Mouse (Mus musculus): ENCODE measurements around the gene Clec10a. TPM values are rescaled to one million over a fixed set of nuclear protein-coding genes. Genes with fewer than 3 reads are reported as not detected.

Gene Clec10a
- polyA plus RNA-seq, 1 experiment from 2014 or later = 1.4 TPM

DNA sequence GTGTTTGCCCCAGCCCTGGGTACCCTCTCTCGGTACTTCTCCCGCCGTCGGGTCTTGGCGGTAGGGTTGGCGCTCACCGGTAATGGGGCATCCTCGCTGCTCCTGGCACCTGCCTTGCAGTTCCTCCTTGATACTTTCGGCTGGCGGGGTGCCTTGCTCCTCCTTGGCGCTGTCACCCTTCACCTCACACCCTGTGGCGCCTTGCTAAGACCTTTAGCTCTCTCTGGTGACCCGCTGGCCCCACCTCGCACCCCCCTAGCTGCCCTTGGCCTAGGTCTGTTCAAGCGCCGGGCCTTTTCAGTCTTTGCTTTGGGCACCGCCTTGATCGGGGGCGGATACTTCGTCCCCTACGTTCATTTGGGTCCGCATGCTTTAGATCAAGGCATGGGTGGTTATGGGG lies 59.3 kb downstream of the Clec10a start:
- Histone ChIP-seq H3K9me3 (ENCODE audit: control insufficient read depth, low read length) (no peaks in the 10 kb centered on the region), H3K9ac (ENCODE audit: low read depth, low read length) (no peak overlapping the region), H3K36me3 (ENCODE audit: control insufficient read depth, insufficient read depth, low read length) (no peaks in the 10 kb centered on the region), H3K4me1 (replicated peaks; ENCODE audit: control insufficient read depth, insufficient read depth, low read length) (peaks cover 8% of the 10 kb centered on the region; the same call in 1 of the 2 replicates), H3K27me3 (ENCODE audit: control insufficient read depth, insufficient read depth, low read length) (peaks cover 43% of the 10 kb centered on the region), H3K4me2 (replicated peaks; ENCODE audit: low read depth, low read length) (no peak overlapping the region), H3K4me3 (ENCODE audit: low read depth, low read length) (no peak overlapping the region), H3K27ac (ENCODE audit: low read depth, low read length) (no peak overlapping the region)
- no peak for DNase-seq (ENCODE audit: low spot score)
- 7% methylated on average over 22 of the region's 22 CpGs for WGBS
- no peak for ATAC-seq (ENCODE audit: low FRiP score)

GRCm38 (mm10) chr11:70216103-70216502 lies 60.1 kb downstream of the Clec10a start:
- WGBS = 47% methylated on average over 3 of the region's 3 CpGs
- ATAC-seq (ENCODE audit: low FRiP score) (no peak), DNase-seq (ENCODE audit: low spot score) (no peak)
- no peak overlapping the region for H3K27ac ChIP-seq (ENCODE audit: low read depth, low read length)
- no peaks in the 10 kb centered on the region for H3K9me3 ChIP-seq (ENCODE audit: control insufficient read depth, low read length)
- H3K36me3 ChIP-seq (ENCODE audit: control insufficient read depth, insufficient read depth, low read length) = no peaks in the 10 kb centered on the region
- H3K4me3 ChIP-seq (ENCODE audit: low read depth, low read length) = no peak overlapping the region
- H3K4me1 ChIP-seq (replicated peaks; ENCODE audit: control insufficient read depth, insufficient read depth, low read length) = peaks cover 8% of the 10 kb centered on the region; the same call in 1 of the 2 replicates
- peaks cover 43% of the 10 kb centered on the region for H3K27me3 ChIP-seq (ENCODE audit: control insufficient read depth, insufficient read depth, low read length)
- no peak overlapping the region for H3K4me2 ChIP-seq (replicated peaks; ENCODE audit: low read depth, low read length)
- no peak overlapping the region for H3K9ac ChIP-seq (ENCODE audit: low read depth, low read length)

- ATAC-seq (ENCODE audit: low FRiP score) (no peak), DNase-seq (ENCODE audit: low spot score) (no peak)
- Histone ChIP-seq H3K9me3 (ENCODE audit: control insufficient read depth, low read length) (no peaks in the 10 kb centered on the region), H3K4me1 (replicated peaks; ENCODE audit: control insufficient read depth, insufficient read depth, low read length) (peaks cover 11% of the 10 kb centered on the region; the same call in 1 of the 2 replicates), H3K36me3 (ENCODE audit: control insufficient read depth, insufficient read depth, low read length) (no peaks in the 10 kb centered on the region), H3K4me3 (ENCODE audit: low read depth, low read length) (no peak overlapping the region), H3K9ac (ENCODE audit: low read depth, low read length) (no peak overlapping the region), H3K27ac (ENCODE audit: low read depth, low read length) (no peak overlapping the region), H3K4me2 (replicated peaks; ENCODE audit: low read depth, low read length) (no peak overlapping the region), H3K27me3 (ENCODE audit: control insufficient read depth, insufficient read depth, low read length) (peaks cover 38% of the 10 kb centered on the region)
- 93% methylated on average over 4 of the region's 4 CpGs for WGBS
These were observed 62.0 kb downstream of the Clec10a start for GRCm38 (mm10) chr11:70218039-70218438.

DNA sequence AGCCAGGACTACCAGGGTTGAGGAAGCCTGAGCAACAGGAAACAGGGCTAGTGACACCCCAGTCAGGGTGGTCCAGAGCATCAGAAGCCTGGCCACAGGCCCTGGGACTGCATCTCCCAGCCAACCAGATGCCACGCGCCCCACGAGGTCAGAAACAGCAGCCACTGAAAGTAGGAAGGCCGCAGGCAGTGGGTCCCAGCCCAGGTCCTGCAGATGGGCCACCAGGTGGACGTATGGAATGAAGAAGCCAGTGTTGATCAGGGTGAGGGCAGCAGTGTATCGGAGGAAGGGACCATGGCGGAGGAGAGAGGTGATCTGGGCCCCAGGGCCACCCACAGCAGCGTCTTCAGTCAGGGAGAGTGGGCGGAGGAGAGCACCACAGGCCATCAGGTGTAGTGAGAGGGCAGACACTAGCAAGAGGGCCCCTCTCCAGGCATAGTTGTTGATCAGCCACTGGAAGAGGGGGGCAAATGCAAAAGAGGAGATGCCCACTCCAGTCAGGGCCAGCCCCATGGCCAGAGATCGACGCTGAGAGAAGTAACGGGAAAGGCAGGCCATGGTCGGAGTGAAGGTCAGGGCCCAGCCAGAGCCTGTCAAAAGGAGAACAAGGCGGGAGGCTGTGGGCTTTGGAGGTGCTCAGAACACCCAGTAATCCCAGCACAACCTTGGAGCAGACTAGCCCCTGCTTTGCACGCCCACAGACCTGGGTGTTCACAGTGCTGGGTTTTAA lies 62.9 kb downstream of the Clec10a start:
- Histone ChIP-seq H3K4me3 (ENCODE audit: low read depth, low read length) (no peak overlapping the region), H3K4me1 (replicated peaks; ENCODE audit: control insufficient read depth, insufficient read depth, low read length) (peaks cover 11% of the 10 kb centered on the region; the same call in 1 of the 2 replicates), H3K9ac (ENCODE audit: low read depth, low read length) (no peak overlapping the region)

GRCm38 (mm10) chr11:70219873-70220272 lies 63.9 kb downstream of the Clec10a start:
- Histone ChIP-seq H3K4me1 (replicated peaks; ENCODE audit: control insufficient read depth, insufficient read depth, low read length) (peaks cover 5% of the 10 kb centered on the region; the same call in 1 of the 2 replicates), H3K4me3 (ENCODE audit: low read depth, low read length) (peak overlapping the region; percentile 52), H3K36me3 (ENCODE audit: control insufficient read depth, insufficient read depth, low read length) (no peaks in the 10 kb centered on the region), H3K4me2 (replicated peaks; ENCODE audit: low read depth, low read length) (peak overlapping the region; percentile 63), H3K27ac (ENCODE audit: low read depth, low read length) (no peak overlapping the region), H3K9me3 (ENCODE audit: control insufficient read depth, low read length) (no peaks in the 10 kb centered on the region), H3K9ac (ENCODE audit: low read depth, low read length) (peak overlapping the region; percentile 76), H3K27me3 (ENCODE audit: control insufficient read depth, insufficient read depth, low read length) (peaks cover 21% of the 10 kb centered on the region)
- no peak for DNase-seq (ENCODE audit: low spot score)
- 63% methylated on average over 7 of the region's 7 CpGs for WGBS
- ATAC-seq (ENCODE audit: low FRiP score) = no peak

More for the DNA sequence above, 62.9 kb downstream of the Clec10a start:
- ATAC-seq (ENCODE audit: low FRiP score) = no peak
- no peak overlapping the region for H3K27ac ChIP-seq (ENCODE audit: low read depth, low read length)
- no peak for DNase-seq (ENCODE audit: low spot score)
- peaks cover 30% of the 10 kb centered on the region for H3K27me3 ChIP-seq (ENCODE audit: control insufficient read depth, insufficient read depth, low read length)
- H3K9me3 ChIP-seq (ENCODE audit: control insufficient read depth, low read length) = no peaks in the 10 kb centered on the region
- WGBS = 87% methylated on average over 15 of the region's 15 CpGs
- H3K4me2 ChIP-seq (replicated peaks; ENCODE audit: low read depth, low read length) = no peak overlapping the region; the same call in 1 of the 2 replicates
- no peaks in the 10 kb centered on the region for H3K36me3 ChIP-seq (ENCODE audit: control insufficient read depth, insufficient read depth, low read length)

DNA sequence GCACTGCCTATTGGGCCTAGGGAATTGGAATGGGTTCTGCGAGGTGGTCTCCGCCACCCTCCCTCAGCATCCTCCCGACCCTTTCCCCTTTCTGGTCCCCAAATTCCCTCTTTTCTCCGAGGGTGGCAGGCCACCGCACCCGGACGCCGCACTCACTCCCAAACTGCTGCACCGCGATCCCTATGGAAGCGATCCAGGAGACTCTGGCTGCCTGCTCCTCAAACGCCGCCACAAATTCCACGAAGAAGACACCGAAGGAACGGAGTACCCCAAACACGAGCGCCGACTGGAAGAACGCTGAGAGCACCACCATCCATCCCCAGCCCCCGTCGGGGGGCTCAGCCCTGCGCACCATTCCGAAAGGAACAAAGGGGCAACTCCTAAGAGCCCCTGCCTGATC lies 64.3 kb downstream of the Clec10a start:
- peak overlapping the region; percentile 52 for H3K4me3 ChIP-seq (ENCODE audit: low read depth, low read length)
- no peaks in the 10 kb centered on the region for H3K36me3 ChIP-seq (ENCODE audit: control insufficient read depth, insufficient read depth, low read length)
- H3K9me3 ChIP-seq (ENCODE audit: control insufficient read depth, low read length) = no peaks in the 10 kb centered on the region
- H3K4me1 ChIP-seq (replicated peaks; ENCODE audit: control insufficient read depth, insufficient read depth, low read length) = 0 out of 2 replicates have a peak, but pooled peaks cover 5% of the 10 kb centered on the region
- WGBS = under 1% methylated on average over 24 of the region's 24 CpGs
- H3K27me3 ChIP-seq (ENCODE audit: control insufficient read depth, insufficient read depth, low read length) = peaks cover 19% of the 10 kb centered on the region
- peak overlapping the region; percentile 76 for H3K9ac ChIP-seq (ENCODE audit: low read depth, low read length)
- H3K4me2 ChIP-seq (replicated peaks; ENCODE audit: low read depth, low read length) = peak overlapping the region; percentile 63
- H3K27ac ChIP-seq (ENCODE audit: low read depth, low read length) = peak overlapping the region; percentile 74
- no peak for DNase-seq (ENCODE audit: low spot score)
- no peak for ATAC-seq (ENCODE audit: low FRiP score)

Other genes with a start within 250 kb of the Clec10a start
- 84.3 and 89.0 TPM in 2 replicates for gene Gps2, start 242.3 kb upstream of the Clec10a start, polyA plus RNA-seq (2014; fragmentation: Nextera tagmentation; extraction: Ambion mirVana)
- gene Eif5a, start 234.2 kb upstream of the Clec10a start, polyA plus RNA-seq (2014; fragmentation: Nextera tagmentation; extraction: Ambion mirVana) = 1,842 and 1,860 TPM in 2 replicates
- 3.1 and 4.8 TPM in 2 replicates for gene Ybx2, start 220.4 kb upstream of the Clec10a start, polyA plus RNA-seq (2014; fragmentation: Nextera tagmentation; extraction: Ambion mirVana)
- gene Slc2a4, start 208.0 kb upstream of the Clec10a start, polyA plus RNA-seq (2014; fragmentation: Nextera tagmentation; extraction: Ambion mirVana) = 7.9 and 9.6 TPM in 2 replicates
- 8.2 and 8.4 TPM in 2 replicates for gene Cldn7, start 191.4 kb upstream of the Clec10a start, polyA plus RNA-seq (2014; fragmentation: Nextera tagmentation; extraction: Ambion mirVana)
- gene Ctdnep1, start 175.0 kb upstream of the Clec10a start, polyA plus RNA-seq (2014; fragmentation: Nextera tagmentation; extraction: Ambion mirVana) = 23.8 and 26.8 TPM in 2 replicates
- 154 and 163 TPM in 2 replicates for gene Elp5, start 173.7 kb upstream of the Clec10a start, polyA plus RNA-seq (2014; fragmentation: Nextera tagmentation; extraction: Ambion mirVana)
- 621 and 643 TPM in 2 replicates for gene Gabarap, start 165.1 kb upstream of the Clec10a start, polyA plus RNA-seq (2014; fragmentation: Nextera tagmentation; extraction: Ambion mirVana)
- gene Phf23, start 160.4 kb upstream of the Clec10a start, polyA plus RNA-seq (2014; fragmentation: Nextera tagmentation; extraction: Ambion mirVana) = 56.7 and 57.5 TPM in 2 replicates
- 24.6 and 27.2 TPM in 2 replicates for gene Dvl2, start 155.6 kb upstream of the Clec10a start, polyA plus RNA-seq (2014; fragmentation: Nextera tagmentation; extraction: Ambion mirVana)
- gene Acadvl, start 140.8 kb upstream of the Clec10a start, polyA plus RNA-seq (2014; fragmentation: Nextera tagmentation; extraction: Ambion mirVana) = 45.1 and 52.1 TPM in 2 replicates
- 13.2 and 18.7 TPM in 2 replicates for gene Dlg4, start 139.3 kb upstream of the Clec10a start, polyA plus RNA-seq (2014; fragmentation: Nextera tagmentation; extraction: Ambion mirVana)
- 0.29 and 0.40 TPM in 2 replicates for gene Asgr1, start 102.1 kb upstream of the Clec10a start, polyA plus RNA-seq (2014; fragmentation: Nextera tagmentation; extraction: Ambion mirVana)
- gene Asgr2, start 63.6 kb upstream of the Clec10a start, polyA plus RNA-seq (2014; fragmentation: Nextera tagmentation; extraction: Ambion mirVana) = not detected in 2 replicates
- 0.42 TPM in 1 of 2 replicates, not detected in the other for gene Mgl2, start 25.9 kb upstream of the Clec10a start, polyA plus RNA-seq (2014; fragmentation: Nextera tagmentation; extraction: Ambion mirVana)
- 0.40 and 0.51 TPM in 2 replicates for gene Slc16a11, start 56.6 kb downstream of the Clec10a start, polyA plus RNA-seq (2014; fragmentation: Nextera tagmentation; extraction: Ambion mirVana)
- 10.9 and 14.3 TPM in 2 replicates for gene Slc16a13, start 64.9 kb downstream of the Clec10a start, polyA plus RNA-seq (2014; fragmentation: Nextera tagmentation; extraction: Ambion mirVana)
- 5.0 and 5.9 TPM in 2 replicates for gene Bcl6b, start 73.6 kb downstream of the Clec10a start, polyA plus RNA-seq (2014; fragmentation: Nextera tagmentation; extraction: Ambion mirVana)
- gene 0610010K14Rik, start 81.7 kb downstream of the Clec10a start, polyA plus RNA-seq (2014; fragmentation: Nextera tagmentation; extraction: Ambion mirVana) = 229 and 230 TPM in 2 replicates
- 10.2 and 11.6 TPM in 2 replicates for gene Gm21988, start 83.6 kb downstream of the Clec10a start, polyA plus RNA-seq (2014; fragmentation: Nextera tagmentation; extraction: Ambion mirVana)
- 146 and 147 TPM in 2 replicates for gene Rnasek, start 83.6 kb downstream of the Clec10a start, polyA plus RNA-seq (2014; fragmentation: Nextera tagmentation; extraction: Ambion mirVana)
- gene Alox12, start 99.2 kb downstream of the Clec10a start, polyA plus RNA-seq (2014; fragmentation: Nextera tagmentation; extraction: Ambion mirVana) = 3.5 and 3.7 TPM in 2 replicates
- not detected in 2 replicates for gene Alox12e, start 166.4 kb downstream of the Clec10a start, polyA plus RNA-seq (2014; fragmentation: Nextera tagmentation; extraction: Ambion mirVana)
- 0.18 TPM in 1 of 2 replicates, not detected in the other for gene Alox15, start 195.8 kb downstream of the Clec10a start, polyA plus RNA-seq (2014; fragmentation: Nextera tagmentation; extraction: Ambion mirVana)